Mouse (Mus musculus) C2C12 (cell line): ENCODE measurements around the gene Alpk1. TPM values are rescaled to one million over a fixed set of nuclear protein-coding genes. Genes with fewer than 3 reads are reported as not detected.

Source experiments
- H3K27me3 ChIP-seq: one replicate; pipeline ENCODE4 v1.6.1; 2011; ENCODE audit not compliant: control insufficient read depth, insufficient read depth, insufficient read length
- H3K36me3 ChIP-seq: one replicate; pipeline ENCODE4 v1.6.1; 2011; ENCODE audit not compliant: control insufficient read depth, insufficient read depth
- H3K4me3 ChIP-seq: one replicate; pipeline ENCODE4 v1.5.1; 2011; ENCODE audit warnings: mild to moderate bottlenecking, control low read depth; ENCODE audit not compliant: poor library complexity, insufficient read depth, severe bottlenecking
- H3K79me2 ChIP-seq: one replicate; pipeline ENCODE4 v1.6.1; 2011; ENCODE audit not compliant: control insufficient read depth, insufficient read depth
- H3K79me3 ChIP-seq: one replicate; pipeline ENCODE4 v1.6.1; 2011; ENCODE audit warnings: low read depth, control low read depth
- H3ac ChIP-seq: one replicate; pipeline ENCODE3; 2011; ENCODE audit warnings: low read depth; ENCODE audit not compliant: control insufficient read depth, insufficient read length
- CEBPB ChIP-seq: IDR thresholded peaks from one replicate; pipeline ENCODE4 v1.6.1; 2011; ENCODE audit warnings: low read depth, mild to moderate bottlenecking, control low read depth, moderate library complexity
- CTCF ChIP-seq: IDR thresholded peaks from one replicate; pipeline ENCODE4 v1.5.1; 2011; ENCODE audit not compliant: control insufficient read depth, insufficient read depth, insufficient read length
- FOSL1 ChIP-seq: IDR thresholded peaks from one replicate; pipeline ENCODE4 v1.8.0; 2011; ENCODE audit warnings: mild to moderate bottlenecking, low read length; ENCODE audit not compliant: poor library complexity, insufficient read depth, severe bottlenecking
- MAX ChIP-seq: IDR thresholded peaks from one replicate; pipeline ENCODE4 v1.6.1; 2011; ENCODE audit warnings: mild to moderate bottlenecking, control low read depth
- MYOD1 ChIP-seq: IDR thresholded peaks from one replicate; pipeline ENCODE4 v1.6.1; 2011; ENCODE audit warnings: low read depth; ENCODE audit not compliant: control insufficient read depth, insufficient read length
- MYOG ChIP-seq: IDR thresholded peaks from one replicate; pipeline ENCODE4 v1.6.1; 2011; ENCODE audit not compliant: control insufficient read depth, insufficient read length; ENCODE audit errors: extremely low read depth
- USF1 ChIP-seq: IDR thresholded peaks from one replicate; pipeline ENCODE4 v1.6.1; 2011; ENCODE audit warnings: low read depth, mild to moderate bottlenecking, control low read depth, moderate library complexity
- polyA plus RNA-seq: library from polyadenylated mRNA; unstranded; fragments of >200 nt; fragmentation: generic; extraction: Trizol; gene quantifications from one replicate; pipeline ENCODE4 v1.2.1, GENCODE M21; 2012; ENCODE audit warnings: missing spikeins

Gene Alpk1
- polyA plus RNA-seq, 1 experiment, result 0.60 TPM

GRCm38 (mm10) chr3:127756458-127756857 lies 23.9 kb downstream of the Alpk1 start:
- H3K27me3 ChIP-seq, result no peaks in the 10 kb centered on the region
- H3K79me3 ChIP-seq, result no peaks in the 10 kb centered on the region
- H3K36me3 ChIP-seq, result no peaks in the 10 kb centered on the region
- no peaks in the 10 kb centered on the region for H3K79me2 ChIP-seq
- no peak overlapping the region for H3K4me3 ChIP-seq
- no peak overlapping the region for H3ac ChIP-seq
- TF ChIP-seq MYOD1, result no peak
- no peak for TF ChIP-seq MYOG
- no peak for TF ChIP-seq USF1
- no peak for TF ChIP-seq CTCF
- TF ChIP-seq FOSL1, result no peak
- TF ChIP-seq MAX, result no peak
- TF ChIP-seq CEBPB, result no peak

DNA sequence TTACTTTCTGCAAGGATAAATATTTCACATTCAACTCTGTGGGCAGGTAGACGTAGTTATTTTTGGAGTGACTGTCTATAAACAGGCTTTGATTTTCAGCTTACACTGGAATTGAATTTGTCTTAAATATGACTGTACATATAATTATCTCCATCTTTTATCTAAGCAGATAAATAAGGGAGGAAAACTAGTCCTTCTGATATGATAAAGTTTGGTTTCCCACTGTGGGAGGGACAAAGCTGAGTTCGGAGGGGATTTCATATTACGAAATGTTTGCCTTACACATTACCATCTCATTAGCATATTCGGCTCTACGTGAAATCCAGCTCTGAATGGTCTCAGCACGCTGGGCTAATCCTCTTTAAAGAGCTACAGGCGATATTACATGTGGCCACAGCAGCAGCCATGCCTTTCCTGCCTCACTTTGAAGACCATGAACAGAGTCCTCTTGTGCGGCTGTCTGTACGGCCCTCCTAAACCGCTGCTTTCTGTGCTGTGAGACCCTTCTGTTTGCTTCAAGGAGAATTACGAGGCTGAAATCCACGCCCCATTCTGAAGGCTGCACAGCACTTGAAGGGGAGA lies 30.3 kb downstream of the Alpk1 start:
- H3K27me3 ChIP-seq, result no peaks in the 10 kb centered on the region
- H3K36me3 ChIP-seq, result no peaks in the 10 kb centered on the region
- no peaks in the 10 kb centered on the region for H3K79me2 ChIP-seq
- H3ac ChIP-seq, result no peak overlapping the region
- no peak overlapping the region for H3K4me3 ChIP-seq
- H3K79me3 ChIP-seq, result no peaks in the 10 kb centered on the region
- TF ChIP-seq MAX, result no peak
- TF ChIP-seq MYOG, result no peak
- TF ChIP-seq MYOD1, result no peak
- TF ChIP-seq CTCF, result no peak
- TF ChIP-seq CEBPB, result no peak
- no peak for TF ChIP-seq USF1
- no peak for TF ChIP-seq FOSL1

DNA sequence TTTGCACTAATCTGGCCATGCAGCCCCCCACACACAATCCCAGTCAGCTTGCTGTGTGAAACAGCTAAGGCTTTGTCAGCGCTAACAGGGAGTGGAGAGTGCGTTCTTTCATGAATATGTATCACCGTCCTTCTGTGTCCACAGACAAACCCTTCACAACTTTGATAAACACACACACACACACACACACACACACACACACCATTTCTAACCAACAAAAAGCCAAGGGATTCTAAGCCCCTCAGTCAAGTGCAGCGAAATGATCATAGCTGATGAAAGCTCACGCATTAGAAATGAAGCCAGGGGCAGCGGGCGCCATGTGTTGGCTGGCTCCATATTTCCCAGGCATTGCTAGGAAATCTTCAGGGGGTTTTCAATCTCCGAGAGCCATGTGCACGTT lies 31.1 kb downstream of the Alpk1 start:
- H3K36me3 ChIP-seq, result no peaks in the 10 kb centered on the region
- TF ChIP-seq FOSL1 (no peak), MAX (no peak), USF1 (no peak), MYOD1 (no peak), MYOG (no peak), CTCF (no peak), CEBPB (no peak)
- no peaks in the 10 kb centered on the region for H3K27me3 ChIP-seq
- H3K4me3 ChIP-seq, result no peak overlapping the region
- H3K79me2 ChIP-seq, result no peaks in the 10 kb centered on the region
- H3ac ChIP-seq, result no peak overlapping the region
- H3K79me3 ChIP-seq, result no peaks in the 10 kb centered on the region

DNA sequence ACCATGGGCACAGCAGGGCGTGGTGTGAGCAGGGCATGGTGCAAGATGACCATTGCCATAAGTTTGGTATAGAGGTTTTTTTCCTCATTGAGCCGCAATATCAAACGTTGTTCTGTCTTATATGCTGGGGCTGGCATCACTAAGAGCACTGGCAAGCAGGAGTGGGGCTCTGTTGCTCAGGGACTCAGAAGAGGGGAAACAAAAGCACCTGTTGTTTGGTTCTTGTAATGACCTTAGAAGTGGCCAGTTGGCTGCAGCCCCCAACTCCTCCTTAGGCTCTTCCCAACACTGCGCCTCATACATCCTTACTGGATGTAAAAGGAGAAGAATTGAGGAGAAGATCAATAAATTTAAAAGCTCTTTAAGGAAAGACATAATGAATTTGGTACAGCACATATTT lies 31.7 kb downstream of the Alpk1 start:
- Histone ChIP-seq H3K36me3 (no peaks in the 10 kb centered on the region), H3K4me3 (no peak overlapping the region), H3K79me3 (no peaks in the 10 kb centered on the region), H3ac (no peak overlapping the region), H3K27me3 (no peaks in the 10 kb centered on the region), H3K79me2 (no peaks in the 10 kb centered on the region)
- TF ChIP-seq CTCF (no peak), MAX (no peak), MYOG (no peak), USF1 (no peak), CEBPB (no peak), FOSL1 (no peak), MYOD1 (no peak)

DNA sequence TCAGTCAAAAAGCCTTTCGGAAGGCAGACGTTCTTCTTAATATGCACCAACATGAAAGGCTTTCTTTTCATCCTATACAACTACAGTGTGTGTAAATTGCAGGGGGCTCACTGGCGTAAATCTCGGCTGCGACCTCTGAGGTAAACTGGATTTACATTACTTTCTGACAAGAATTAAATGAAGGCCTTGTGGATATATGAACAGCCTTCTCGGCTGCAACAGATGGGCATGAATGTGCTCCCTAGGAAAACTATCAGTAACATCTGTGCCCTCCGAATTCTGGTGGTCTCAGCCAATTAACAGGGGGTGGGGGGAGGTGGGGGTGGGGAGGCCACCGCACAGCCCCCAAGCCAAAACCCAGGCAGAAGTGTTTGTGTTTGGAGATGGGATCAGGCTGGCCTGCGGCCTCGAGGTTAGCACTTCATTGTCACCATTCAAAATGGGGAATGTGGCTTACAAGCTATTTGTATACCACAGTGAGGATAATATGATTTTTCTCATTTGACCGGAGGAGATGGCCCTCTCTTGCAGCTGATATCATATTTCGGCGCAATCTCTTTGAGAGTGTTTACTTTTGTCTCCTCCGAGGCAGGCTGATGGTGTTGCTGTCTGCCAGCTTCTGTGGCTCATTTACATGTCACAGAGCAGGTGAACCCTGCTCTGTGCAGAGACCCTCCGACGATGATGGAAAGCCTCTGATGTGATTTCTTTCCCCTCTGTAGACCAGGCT lies 34.3 kb downstream of the Alpk1 start:
- no peak for TF ChIP-seq CEBPB
- Histone ChIP-seq H3ac (no peak overlapping the region), H3K79me3 (no peaks in the 10 kb centered on the region), H3K4me3 (no peak overlapping the region), H3K36me3 (no peaks in the 10 kb centered on the region), H3K27me3 (no peaks in the 10 kb centered on the region), H3K79me2 (no peaks in the 10 kb centered on the region)

DNA sequence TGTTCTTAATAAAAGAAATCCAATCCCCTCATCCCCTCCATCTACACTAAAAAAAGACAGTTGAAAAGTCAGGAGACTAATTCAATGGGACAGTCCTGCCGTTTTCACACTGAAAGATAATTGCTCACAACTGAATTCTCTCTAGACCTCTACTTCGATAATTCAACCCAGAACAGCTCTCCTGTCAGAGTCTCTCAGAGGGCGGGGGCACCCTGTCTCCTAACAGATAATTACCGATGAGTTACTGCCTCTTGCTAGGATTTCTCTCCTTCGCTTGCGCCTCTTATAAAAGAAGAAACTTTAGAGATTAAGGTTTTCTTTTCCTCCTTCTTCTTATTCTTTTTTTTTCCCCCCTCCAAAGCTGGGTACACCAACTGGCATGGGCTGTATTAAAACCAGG lies 34.8 kb downstream of the Alpk1 start:
- Histone ChIP-seq H3K79me2 (no peaks in the 10 kb centered on the region), H3K36me3 (no peaks in the 10 kb centered on the region), H3K79me3 (no peaks in the 10 kb centered on the region), H3K4me3 (no peak overlapping the region), H3K27me3 (no peaks in the 10 kb centered on the region), H3ac (no peak overlapping the region)
- TF ChIP-seq MAX (no peak), MYOD1 (no peak), CEBPB (no peak), FOSL1 (no peak), USF1 (no peak), MYOG (no peak), CTCF (no peak)
